Mouse (Mus musculus): ENCODE results near the gene Bbs5. TPM values are rescaled to one million over a fixed set of nuclear protein-coding genes. Genes with fewer than 3 reads are reported as not detected.
"Not testable (repeated sequence)": the region's sequence is repeated elsewhere in the genome, so short reads cannot be mapped to it uniquely, and the experiment has no call there.

Gene Bbs5
- polyA plus RNA-seq, 1 experiment from 2014 or later: 24.3 TPM

GRCm38 (mm10) chr2:69675266-69675665 lies 28.3 kb downstream of the Bbs5 start:
- ATAC-seq: no peak
- H3K4me1 ChIP-seq (replicated peaks): no peaks in the 10 kb centered on the region
- no peak overlapping the region for H3K9ac ChIP-seq (replicated peaks)
- 0 out of 2 replicates have a peak, but pooled peaks cover 3% of the 10 kb centered on the region for H3K27me3 ChIP-seq
- H3K9me3 ChIP-seq: no peaks in the 10 kb centered on the region
- WGBS: 79% methylated on average over 9 of the region's 9 CpGs
- no peak overlapping the region for H3K4me2 ChIP-seq (replicated peaks)
- peaks cover 7% of the 10 kb centered on the region for H3K36me3 ChIP-seq
- H3K27ac ChIP-seq: no peak overlapping the region
- H3K4me3 ChIP-seq (replicated peaks): no peak overlapping the region

- H3K27me3 ChIP-seq: peaks cover 9% of the 10 kb centered on the region; the same call in 1 of the 2 replicates
- ATAC-seq: no peak
- H3K4me2 ChIP-seq (replicated peaks): no peak overlapping the region
- no peaks in the 10 kb centered on the region for H3K4me1 ChIP-seq (replicated peaks)
- 54% methylated on average over 2 of the region's 2 CpGs for WGBS
- H3K9me3 ChIP-seq: no peaks in the 10 kb centered on the region
- H3K4me3 ChIP-seq (replicated peaks): no peak overlapping the region
- H3K9ac ChIP-seq (replicated peaks): no peak overlapping the region
- peaks cover 4% of the 10 kb centered on the region; the same call in 1 of the 2 replicates for H3K36me3 ChIP-seq
- H3K27ac ChIP-seq: no peak overlapping the region
Observed at GRCm38 (mm10) chr2:69676713-69677112, 29.7 kb downstream of the Bbs5 start.

GRCm38 (mm10) chr2:69677215-69677614 lies 30.2 kb downstream of the Bbs5 start:
- not testable (repeated sequence) for H3K27ac ChIP-seq; H3K4me2 ChIP-seq (replicated peaks); H3K36me3 ChIP-seq; H3K9ac ChIP-seq (replicated peaks); H3K4me1 ChIP-seq (replicated peaks); ATAC-seq; H3K9me3 ChIP-seq; H3K4me3 ChIP-seq (replicated peaks)
- 84% methylated on average over 2 of the region's 2 CpGs for WGBS
- peaks cover 11% of the 10 kb centered on the region; the same call in 1 of the 2 replicates for H3K27me3 ChIP-seq

GRCm38 (mm10) chr2:69679990-69680389 lies 33.0 kb downstream of the Bbs5 start:
- WGBS: 69% methylated on average over 6 of the region's 6 CpGs
- ATAC-seq: no peak

GRCm38 (mm10) chr2:69681931-69682330 lies 35.0 kb downstream of the Bbs5 start:
- Histone ChIP-seq H3K4me1 (replicated peaks) (peaks cover 12% of the 10 kb centered on the region), H3K27me3 (peaks cover 17% of the 10 kb centered on the region; the same call in 1 of the 2 replicates), H3K27ac (no peak overlapping the region), H3K4me3 (replicated peaks) (no peak overlapping the region), H3K9me3 (no peaks in the 10 kb centered on the region), H3K36me3 (peaks cover 17% of the 10 kb centered on the region), H3K4me2 (replicated peaks) (no peak overlapping the region), H3K9ac (replicated peaks) (no peak overlapping the region)
- WGBS: 87% methylated on average over 4 of the region's 4 CpGs
- ATAC-seq: no peak

More at GRCm38 (mm10) chr2:69679990-69680389, 33.0 kb downstream of the Bbs5 start:
- H3K27ac ChIP-seq: no peak overlapping the region
- H3K9ac ChIP-seq (replicated peaks): no peak overlapping the region
- no peaks in the 10 kb centered on the region for H3K9me3 ChIP-seq
- peaks cover 11% of the 10 kb centered on the region; the same call in 1 of the 2 replicates for H3K27me3 ChIP-seq
- peaks cover 12% of the 10 kb centered on the region for H3K4me1 ChIP-seq (replicated peaks)
- H3K4me3 ChIP-seq (replicated peaks): no peak overlapping the region
- H3K36me3 ChIP-seq: peaks cover 7% of the 10 kb centered on the region; the same call in 1 of the 2 replicates
- no peak overlapping the region for H3K4me2 ChIP-seq (replicated peaks)

GRCm38 (mm10) chr2:69683036-69683805 lies 36.2 kb downstream of the Bbs5 start:
- peaks cover 14% of the 10 kb centered on the region; the same call in 1 of the 2 replicates for H3K27me3 ChIP-seq
- H3K4me2 ChIP-seq (replicated peaks): peak overlapping the region; percentile 33
- H3K4me1 ChIP-seq (replicated peaks): peaks cover 12% of the 10 kb centered on the region
- no peak overlapping the region for H3K27ac ChIP-seq
- no peak overlapping the region for H3K4me3 ChIP-seq (replicated peaks)
- 10% methylated on average over 13 of the region's 13 CpGs for WGBS
- no peaks in the 10 kb centered on the region for H3K9me3 ChIP-seq
- H3K9ac ChIP-seq (replicated peaks): no peak overlapping the region
- H3K36me3 ChIP-seq: peaks cover 27% of the 10 kb centered on the region
- ATAC-seq: 0 out of 2 replicates have a peak, but pooled peaks have one; percentile 65

GRCm38 (mm10) chr2:69684488-69684887 lies 37.5 kb downstream of the Bbs5 start:
- Histone ChIP-seq H3K27ac (no peak overlapping the region), H3K4me3 (replicated peaks) (no peak overlapping the region), H3K9ac (replicated peaks) (no peak overlapping the region), H3K36me3 (peaks cover 34% of the 10 kb centered on the region), H3K4me1 (replicated peaks) (peaks cover 12% of the 10 kb centered on the region), H3K9me3 (no peaks in the 10 kb centered on the region), H3K27me3 (peaks cover 14% of the 10 kb centered on the region; the same call in 1 of the 2 replicates), H3K4me2 (replicated peaks) (no peak overlapping the region)
- WGBS: 98% methylated on average over 3 of the region's 3 CpGs
- ATAC-seq: no peak

- WGBS: 92% methylated on average over 3 of the region's 3 CpGs
- no peak for ATAC-seq
- peaks cover 73% of the 10 kb centered on the region for H3K36me3 ChIP-seq
Observed at GRCm38 (mm10) chr2:69690214-69690613, 43.2 kb downstream of the Bbs5 start.

GRCm38 (mm10) chr2:69690843-69691242 lies 43.9 kb downstream of the Bbs5 start:
- Histone ChIP-seq H3K4me1 (replicated peaks) (no peaks in the 10 kb centered on the region), H3K9me3 (no peaks in the 10 kb centered on the region), H3K36me3 (peaks cover 73% of the 10 kb centered on the region), H3K4me3 (replicated peaks) (no peak overlapping the region), H3K9ac (replicated peaks) (no peak overlapping the region), H3K27ac (no peak overlapping the region), H3K4me2 (replicated peaks) (no peak overlapping the region), H3K27me3 (no peaks in the 10 kb centered on the region)
- no peak for ATAC-seq
- WGBS: 90% methylated on average over 6 of the region's 6 CpGs

More at GRCm38 (mm10) chr2:69690214-69690613, 43.2 kb downstream of the Bbs5 start:
- Histone ChIP-seq H3K4me2 (replicated peaks) (no peak overlapping the region), H3K27ac (no peak overlapping the region), H3K9me3 (no peaks in the 10 kb centered on the region), H3K27me3 (0 out of 2 replicates have a peak, but pooled peaks cover 3% of the 10 kb centered on the region), H3K4me3 (replicated peaks) (no peak overlapping the region), H3K9ac (replicated peaks) (no peak overlapping the region), H3K4me1 (replicated peaks) (no peaks in the 10 kb centered on the region)

GRCm38 (mm10) chr2:69693501-69693900 lies 46.5 kb downstream of the Bbs5 start:
- no peak overlapping the region for H3K27ac ChIP-seq
- no peaks in the 10 kb centered on the region for H3K4me1 ChIP-seq (replicated peaks)
- no peaks in the 10 kb centered on the region for H3K27me3 ChIP-seq
- no peak overlapping the region for H3K4me3 ChIP-seq (replicated peaks)
- 96% methylated on average over 11 of the region's 11 CpGs for WGBS
- no peak overlapping the region for H3K4me2 ChIP-seq (replicated peaks)
- no peak for ATAC-seq
- no peaks in the 10 kb centered on the region for H3K9me3 ChIP-seq
- no peak overlapping the region for H3K9ac ChIP-seq (replicated peaks)
- peaks cover 71% of the 10 kb centered on the region for H3K36me3 ChIP-seq

GRCm38 (mm10) chr2:69700446-69700845 lies 53.5 kb downstream of the Bbs5 start:
- Histone ChIP-seq H3K27ac (no peak overlapping the region), H3K9me3 (no peaks in the 10 kb centered on the region), H3K9ac (replicated peaks) (no peak overlapping the region), H3K36me3 (peaks cover 68% of the 10 kb centered on the region), H3K4me3 (replicated peaks) (no peak overlapping the region), H3K4me1 (replicated peaks) (no peaks in the 10 kb centered on the region), H3K27me3 (no peaks in the 10 kb centered on the region), H3K4me2 (replicated peaks) (no peak overlapping the region)
- WGBS: 95% methylated on average over 8 of the region's 8 CpGs
- no peak for ATAC-seq

GRCm38 (mm10) chr2:69712171-69712570 lies 65.2 kb downstream of the Bbs5 start:
- Histone ChIP-seq H3K27ac (no peak overlapping the region), H3K36me3 (peaks cover 22% of the 10 kb centered on the region), H3K4me3 (replicated peaks) (no peak overlapping the region), H3K9me3 (no peaks in the 10 kb centered on the region), H3K27me3 (peaks cover 5% of the 10 kb centered on the region; the same call in 1 of the 2 replicates), H3K4me1 (replicated peaks) (peaks cover 10% of the 10 kb centered on the region), H3K4me2 (replicated peaks) (no peak overlapping the region), H3K9ac (replicated peaks) (no peak overlapping the region)
- ATAC-seq: no peak
- WGBS: 94% methylated on average over 14 of the region's 14 CpGs
